Mouse (Mus musculus) brain, embryonic 18.5 days (tissue): Measurements from ENCODE around the gene 4930535I16Rik.
"Not testable (repeated sequence)": the region's sequence is repeated elsewhere in the genome, so short reads cannot be mapped to it uniquely, and the experiment has no call there.

Experiments
- DNase-seq: peaks from one replicate; pipeline ENCODE4 v3.0.0-alpha.2; 2012; ENCODE audit warnings: low read depth, low spot score

Gene 4930535I16Rik

GRCm38 (mm10) chr4:123917548-123918140, at the start of gene 4930535I16Rik:
Gene 4930535I16Rik (minus strand): TSS chr4:123918022.
- no peak for DNase-seq

GRCm38 (mm10) chr4:123962721-123963120, 44.9 kb upstream of the 4930535I16Rik start:
- DNase-seq, result no peak

DNA sequence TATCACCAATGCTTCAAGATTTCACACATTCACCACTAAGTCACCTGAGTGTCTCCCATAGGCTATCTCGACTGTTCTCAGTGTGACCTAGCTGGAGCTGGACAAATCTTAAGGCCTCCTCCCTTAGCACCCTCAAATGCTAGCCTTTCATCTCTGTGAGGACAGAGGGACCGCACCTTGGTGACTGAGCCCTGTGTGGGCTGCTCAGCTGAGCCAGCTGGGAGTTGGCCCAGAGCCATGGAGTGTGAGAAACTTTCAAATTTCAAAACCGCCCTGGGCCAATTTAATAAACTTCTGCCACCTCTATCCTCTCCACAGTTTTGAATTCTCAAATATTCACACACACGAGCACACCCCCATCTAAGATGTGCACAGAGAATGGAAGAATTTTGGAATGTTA, 43.1 kb upstream of the 4930535I16Rik start:
- no peak for DNase-seq

DNA sequence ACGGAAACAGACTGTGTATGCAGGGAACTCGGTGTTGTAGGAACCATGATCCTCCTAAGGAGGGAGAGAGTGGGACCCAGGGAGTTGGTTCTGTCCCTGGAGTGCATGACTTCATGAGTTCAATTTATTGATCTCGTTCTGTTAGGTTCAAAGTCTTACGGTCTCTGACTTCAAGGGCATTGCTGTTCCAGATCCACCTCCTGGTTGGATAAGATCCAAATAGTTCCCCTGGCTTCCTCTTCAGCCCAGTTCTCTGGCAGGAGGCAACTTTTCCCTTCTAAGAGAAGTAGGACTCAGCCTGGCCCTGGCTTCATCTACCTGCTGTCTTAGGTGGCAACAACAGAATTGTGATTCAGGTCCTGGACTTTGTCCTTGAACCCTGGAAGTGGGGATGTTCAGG, 40.1 kb upstream of the 4930535I16Rik start:
- DNase-seq, result no peak

GRCm38 (mm10) chr4:123957492-123957808, 39.6 kb upstream of the 4930535I16Rik start:
- DNase-seq, result no peak

GRCm38 (mm10) chr4:123956703-123957491, 39.1 kb upstream of the 4930535I16Rik start:
- peak; percentile 28 for DNase-seq

DNA sequence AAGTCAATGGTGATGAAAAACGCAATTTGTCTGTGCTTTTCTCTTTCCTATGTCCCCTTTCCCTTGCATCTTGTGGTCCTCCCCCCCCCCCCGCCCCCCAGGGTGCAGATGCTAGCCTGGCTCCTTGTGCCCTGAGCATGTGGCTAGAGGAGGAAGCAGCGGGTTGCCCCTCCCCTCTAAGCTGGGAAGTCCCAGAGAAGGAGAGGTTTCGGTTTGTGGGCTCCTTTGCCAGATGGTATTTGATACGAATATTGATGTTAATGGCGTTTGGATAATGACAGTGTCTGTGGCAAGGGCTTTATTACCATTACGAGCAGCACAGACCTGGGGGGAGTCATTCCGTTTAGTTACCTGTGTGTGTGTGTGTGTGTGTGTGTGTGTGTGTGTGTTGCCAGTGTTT, 34.2 kb upstream of the 4930535I16Rik start:
- DNase-seq, result no peak

- DNase-seq, result no peak
Measured at GRCm38 (mm10) chr4:123949649-123950048, 31.8 kb upstream of the 4930535I16Rik start.

- DNase-seq, result no peak
Measured at GRCm38 (mm10) chr4:123948901-123949300, 31.1 kb upstream of the 4930535I16Rik start.

GRCm38 (mm10) chr4:123947149-123947548, 29.3 kb upstream of the 4930535I16Rik start:
- no peak for DNase-seq

DNA sequence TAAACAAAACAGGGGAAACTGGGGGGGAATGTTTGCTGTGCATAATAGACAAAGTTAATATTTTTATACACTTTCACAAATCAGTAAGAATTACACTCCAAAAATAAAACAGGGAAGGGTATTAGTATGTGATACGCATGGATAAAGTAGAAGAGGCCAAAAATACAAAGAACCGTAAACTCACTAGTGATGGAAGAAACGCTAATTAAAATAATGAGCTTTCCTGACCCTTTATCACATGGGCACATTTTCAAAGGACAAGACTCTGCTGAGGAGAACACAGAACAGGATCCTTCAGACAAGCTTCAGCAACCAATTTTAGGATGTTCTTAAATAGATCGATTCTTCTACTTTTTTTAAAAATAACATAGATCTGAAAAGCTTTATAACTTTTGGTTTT, 28.9 kb upstream of the 4930535I16Rik start:
- DNase-seq, result no peak

DNA sequence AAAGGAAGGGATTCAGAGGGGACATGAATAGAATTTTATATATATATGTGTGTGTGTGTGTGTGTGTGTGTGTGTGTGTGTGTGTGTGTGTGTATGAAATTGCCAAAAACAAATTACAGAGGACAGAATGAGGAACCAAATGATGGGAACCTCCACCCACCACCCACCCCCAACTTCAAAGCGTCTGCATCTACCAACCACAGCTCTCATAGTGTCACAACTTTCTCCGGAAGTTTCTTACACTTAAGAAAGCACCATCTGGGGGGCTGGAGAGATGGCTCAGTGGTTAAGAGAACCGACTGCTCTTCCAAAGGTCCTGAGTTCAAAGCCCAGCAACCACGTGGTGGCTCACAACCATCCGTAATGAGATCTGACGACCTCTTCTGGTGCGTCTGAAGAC, 23.1 kb upstream of the 4930535I16Rik start:
- not testable (repeated sequence) for DNase-seq

GRCm38 (mm10) chr4:123939838-123940237, 22.0 kb upstream of the 4930535I16Rik start:
- DNase-seq, result peak; percentile 52

- no peak for DNase-seq
Measured at GRCm38 (mm10) chr4:123936059-123936458, 18.2 kb upstream of the 4930535I16Rik start.

GRCm38 (mm10) chr4:123934306-123934705, 16.5 kb upstream of the 4930535I16Rik start:
- DNase-seq, result no peak

GRCm38 (mm10) chr4:123929994-123930393, 12.2 kb upstream of the 4930535I16Rik start:
- DNase-seq, result no peak

GRCm38 (mm10) chr4:123927961-123928360, 10.1 kb upstream of the 4930535I16Rik start:
- no peak for DNase-seq

GRCm38 (mm10) chr4:123921055-123921565, 3.3 kb upstream of the 4930535I16Rik start:
- DNase-seq, result no peak

DNA sequence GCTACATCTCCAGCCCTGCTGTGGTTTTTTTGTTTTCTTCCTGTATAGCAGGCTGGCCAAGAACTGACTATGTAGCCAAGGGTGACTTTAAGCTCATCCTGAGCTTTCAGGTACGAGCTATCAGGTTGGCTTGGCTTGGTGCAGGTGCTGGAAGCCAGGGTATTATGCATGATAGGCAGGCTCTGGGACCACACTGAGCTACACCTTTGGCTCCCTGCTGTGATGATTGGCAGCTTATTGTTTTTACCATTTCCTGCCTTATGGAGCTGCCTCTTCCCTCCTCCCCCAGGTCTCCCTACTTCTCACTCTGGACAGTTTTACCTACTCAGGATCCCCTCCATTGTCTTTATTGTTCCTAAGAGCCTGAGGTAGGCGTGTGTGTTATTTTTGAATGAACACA, 1.0 kb upstream of the 4930535I16Rik start:
- no peak for DNase-seq

DNA sequence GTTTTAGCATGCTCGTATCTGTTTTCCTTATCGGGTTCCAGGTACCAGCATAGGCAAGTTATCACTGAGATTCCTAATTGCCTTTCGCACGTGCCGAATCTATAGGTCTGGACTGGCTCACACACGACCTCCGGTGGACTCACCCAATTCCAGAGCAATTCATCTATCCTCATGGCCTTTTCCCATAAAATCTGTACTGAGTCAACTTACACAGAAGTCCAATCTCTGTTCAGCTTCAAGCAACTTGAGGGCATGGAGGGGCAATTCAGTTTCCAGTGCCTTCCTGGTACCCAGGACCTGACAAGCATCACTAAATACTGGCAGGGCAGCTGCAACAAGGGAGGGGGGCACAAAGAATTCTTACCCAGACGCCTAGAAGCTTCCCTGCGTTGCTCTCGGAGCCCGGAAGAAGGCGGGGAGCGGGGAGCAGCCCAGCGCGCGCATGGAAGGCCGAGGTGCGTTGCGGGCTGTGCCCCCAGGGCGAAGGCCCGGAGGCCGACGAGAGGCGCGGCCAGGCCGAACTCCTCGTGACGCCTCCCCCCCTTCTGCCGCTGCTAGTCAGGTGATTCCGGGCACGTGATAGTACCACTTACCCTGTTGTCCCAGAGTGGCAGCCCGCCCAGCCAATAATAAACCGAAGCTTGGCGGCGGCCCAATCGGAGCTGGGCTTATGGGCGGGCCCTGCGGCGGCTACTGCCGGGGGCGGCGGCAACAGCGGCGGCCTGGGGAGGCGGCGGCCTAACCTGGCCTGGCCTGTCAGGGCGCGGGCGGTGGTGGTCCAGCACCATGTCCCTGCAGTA, 874 bp downstream of the 4930535I16Rik start, which contains the start of gene Rragc:
Gene Rragc (plus strand): TSS at position 699 of the 800 bp plus-strand sequence.
- peak; percentile 92 for DNase-seq

DNA sequence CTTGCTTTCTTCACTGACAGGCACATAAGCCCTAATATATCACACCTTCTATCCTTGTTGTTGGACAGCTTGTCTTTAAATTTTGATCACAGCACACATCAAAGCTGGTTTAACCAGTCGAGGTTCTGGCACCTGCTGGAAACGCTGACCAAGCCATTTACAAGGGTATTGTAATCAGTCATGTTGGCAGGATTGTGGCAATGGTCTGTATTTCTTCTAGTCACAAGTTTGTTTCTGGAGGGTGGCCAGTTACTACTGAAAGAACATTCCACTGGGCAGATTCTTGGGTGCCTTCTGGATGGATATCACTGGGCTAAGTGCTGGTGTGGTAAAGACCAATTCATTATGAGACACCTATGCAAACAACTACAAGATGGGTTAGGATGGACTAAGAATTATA, 5.4 kb downstream of the 4930535I16Rik start:
- DNase-seq, result no peak

GRCm38 (mm10) chr4:123911503-123911902, 6.3 kb downstream of the 4930535I16Rik start:
- no peak for DNase-seq
